Mouse (Mus musculus): ENCODE data around the gene Heatr3. TPM values are rescaled to one million over a fixed set of nuclear protein-coding genes. Genes with fewer than 3 reads are reported as not detected.

The Heatr3 gene
- total and polyA plus RNA-seq, 2 experiments from 2014 or later, result 26.5 to 40.2 TPM

GRCm38 (mm10) chr8:88144041-88144440, 6.4 kb downstream of the Heatr3 start:
- ATAC-seq (no peak), DNase-seq (no peak)
- Histone ChIP-seq H3K9ac (no peak overlapping the region), H3K9me3 (ENCODE audit: low read length) (no peaks in the 10 kb centered on the region), H3K4me1 (ENCODE audit: insufficient read depth) (0 out of 2 replicates have a peak, but pooled peaks cover 6% of the 10 kb centered on the region), H3K27ac (ENCODE audit: low read depth, low read length) (no peak overlapping the region), H3K27me3 (ENCODE audit: insufficient read depth, low read length) (no peaks in the 10 kb centered on the region), H3K4me2 (ENCODE audit: low read depth) (no peak overlapping the region), H3K4me3 (ENCODE audit: low read depth, low read length) (no peak overlapping the region), H3K36me3 (ENCODE audit: insufficient read depth) (peaks cover 56% of the 10 kb centered on the region)
- TF ChIP-seq CTCF (IDR thresholded peaks at IDR 0.05; ENCODE audit: low read depth), result no peak
- WGBS, result 90% methylated on average over 5 of the region's 5 CpGs

GRCm38 (mm10) chr8:88150910-88151371, 13.3 kb downstream of the Heatr3 start:
- Histone ChIP-seq H3K4me1 (ENCODE audit: insufficient read depth) (no peaks in the 10 kb centered on the region), H3K9me3 (ENCODE audit: low read length) (no peaks in the 10 kb centered on the region), H3K27ac (ENCODE audit: low read depth, low read length) (no peak overlapping the region), H3K4me3 (ENCODE audit: low read depth, low read length) (no peak overlapping the region), H3K4me2 (ENCODE audit: low read depth) (no peak overlapping the region), H3K36me3 (ENCODE audit: insufficient read depth) (peaks cover 44% of the 10 kb centered on the region), H3K9ac (no peak overlapping the region), H3K27me3 (ENCODE audit: insufficient read depth, low read length) (no peaks in the 10 kb centered on the region)
- TF ChIP-seq CTCF (IDR thresholded peaks at IDR 0.05; ENCODE audit: low read depth), result no peak
- ATAC-seq, result no peak
- DNase-seq, result no peak
- WGBS, result 93% methylated on average over 6 of the region's 6 CpGs

DNA sequence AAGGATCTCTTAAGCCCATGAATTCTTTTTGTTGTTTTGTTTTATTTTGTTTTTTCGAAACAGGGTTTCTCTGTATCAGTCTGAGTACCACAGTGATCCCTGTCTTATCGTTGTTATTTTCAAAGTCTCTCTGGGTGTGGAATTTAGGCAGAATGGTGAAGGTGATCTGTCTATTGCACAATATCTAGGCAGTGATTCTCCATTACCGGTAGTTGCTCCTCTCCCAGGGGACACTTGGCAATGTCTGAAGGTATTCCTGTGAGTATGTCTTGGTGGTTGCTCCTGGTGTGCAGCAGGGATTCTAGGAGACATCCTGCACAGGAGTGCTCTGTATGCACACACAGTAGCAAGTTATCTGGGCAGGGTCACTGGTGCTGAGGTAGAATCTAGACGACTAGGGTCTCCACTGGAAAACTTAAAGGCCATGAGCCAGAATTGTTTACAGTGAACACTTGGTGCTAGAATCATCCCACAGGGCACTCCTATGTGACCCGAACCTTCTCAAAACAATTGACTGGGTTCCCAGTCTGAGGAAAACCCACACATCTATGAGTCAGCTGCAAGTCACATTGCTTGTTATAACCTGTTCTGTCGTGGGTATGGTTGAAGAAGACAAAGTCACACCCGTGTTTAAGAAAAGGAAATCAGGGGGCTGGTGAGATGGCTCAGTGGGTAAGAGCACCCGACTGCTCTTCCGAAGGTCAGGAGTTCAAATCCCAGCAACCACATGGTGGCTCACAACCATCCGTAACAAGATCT, 22.8 kb downstream of the Heatr3 start:
- Histone ChIP-seq H3K27ac (ENCODE audit: low read depth, low read length) (no peak overlapping the region), H3K4me2 (ENCODE audit: low read depth) (no peak overlapping the region), H3K9ac (no peak overlapping the region), H3K4me3 (ENCODE audit: low read depth, low read length) (no peak overlapping the region), H3K27me3 (ENCODE audit: insufficient read depth, low read length) (no peaks in the 10 kb centered on the region), H3K36me3 (ENCODE audit: insufficient read depth) (peaks cover 70% of the 10 kb centered on the region), H3K4me1 (ENCODE audit: insufficient read depth) (no peaks in the 10 kb centered on the region), H3K9me3 (ENCODE audit: low read length) (no peaks in the 10 kb centered on the region)
- no peak for DNase-seq
- ATAC-seq, result no peak
- no peak for TF ChIP-seq CTCF (IDR thresholded peaks at IDR 0.05; ENCODE audit: low read depth)
- WGBS, result 93% methylated on average over 9 of the region's 10 CpGs

DNA sequence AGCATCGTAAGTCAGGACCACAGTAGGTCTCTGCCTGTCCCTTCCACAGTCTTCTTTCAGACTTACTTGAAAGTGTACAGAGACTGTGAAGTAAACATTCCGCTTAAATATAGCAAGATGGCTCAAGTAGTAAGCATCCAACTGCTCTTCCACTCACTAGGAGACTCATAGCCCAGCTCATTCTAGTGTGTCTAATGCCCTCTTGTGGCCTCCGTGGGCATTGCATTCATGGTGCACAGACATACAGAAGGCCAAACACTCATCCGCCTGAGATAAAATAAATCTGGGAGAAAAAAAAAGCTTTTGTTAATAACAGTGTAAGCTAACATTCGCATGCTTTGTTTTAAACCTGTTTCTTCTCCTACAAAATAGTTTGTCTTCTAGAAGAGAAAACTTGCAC, 23.8 kb downstream of the Heatr3 start:
- 75% methylated on average over 5 of the region's 5 CpGs for WGBS
- H3K27ac ChIP-seq (ENCODE audit: low read depth, low read length), result no peak overlapping the region
- H3K9me3 ChIP-seq (ENCODE audit: low read length), result no peaks in the 10 kb centered on the region
- H3K4me3 ChIP-seq (ENCODE audit: low read depth, low read length), result no peak overlapping the region
- H3K4me2 ChIP-seq (ENCODE audit: low read depth), result no peak overlapping the region
- no peaks in the 10 kb centered on the region for H3K27me3 ChIP-seq (ENCODE audit: insufficient read depth, low read length)
- H3K4me1 ChIP-seq (ENCODE audit: insufficient read depth), result no peaks in the 10 kb centered on the region
- peaks cover 71% of the 10 kb centered on the region for H3K36me3 ChIP-seq (ENCODE audit: insufficient read depth)
- peak; percentile 75 for TF ChIP-seq CTCF (IDR thresholded peaks at IDR 0.05; ENCODE audit: low read depth)
- DNase-seq, result peak; percentile 74
- ATAC-seq, result 0 out of 2 replicates have a peak, but pooled peaks have one; percentile 53
- H3K9ac ChIP-seq, result no peak overlapping the region

GRCm38 (mm10) chr8:88175264-88175663, 37.6 kb downstream of the Heatr3 start:
- no peak overlapping the region for H3K9ac ChIP-seq
- H3K4me2 ChIP-seq (ENCODE audit: low read depth), result no peak overlapping the region
- TF ChIP-seq CTCF (IDR thresholded peaks at IDR 0.05; ENCODE audit: low read depth), result no peak
- no peaks in the 10 kb centered on the region for H3K27me3 ChIP-seq (ENCODE audit: insufficient read depth, low read length)
- DNase-seq, result no peak
- H3K27ac ChIP-seq (ENCODE audit: low read depth, low read length), result no peak overlapping the region
- no peaks in the 10 kb centered on the region for H3K9me3 ChIP-seq (ENCODE audit: low read length)
- peaks cover 13% of the 10 kb centered on the region for H3K36me3 ChIP-seq (ENCODE audit: insufficient read depth)
- no peak overlapping the region for H3K4me3 ChIP-seq (ENCODE audit: low read depth, low read length)
- no peaks in the 10 kb centered on the region for H3K4me1 ChIP-seq (ENCODE audit: insufficient read depth)
- 91% methylated on average over 7 of the region's 7 CpGs for WGBS
- ATAC-seq, result no peak

DNA sequence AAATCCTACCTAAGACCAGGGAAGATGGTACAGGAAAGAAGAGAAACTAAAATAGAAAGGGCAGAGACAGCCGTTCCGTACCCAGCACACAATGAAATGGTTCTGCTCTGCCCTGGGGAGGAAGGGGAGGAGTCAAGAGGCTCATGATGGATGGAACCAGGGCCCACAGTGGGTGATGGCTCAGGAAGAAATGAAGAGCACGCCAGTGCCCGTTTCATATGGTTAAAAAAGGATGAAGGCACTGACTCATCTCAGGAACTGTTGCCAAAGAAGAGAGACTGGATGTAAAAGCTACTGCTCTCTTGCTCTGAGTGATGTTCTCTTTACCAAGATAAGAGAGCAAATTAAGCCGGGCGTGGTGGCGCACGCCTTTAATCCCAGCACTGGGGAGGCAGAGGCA, 39.6 kb downstream of the Heatr3 start:
- 94% methylated on average over 8 of the region's 8 CpGs for WGBS
- ATAC-seq (no peak), DNase-seq (no peak)
- no peak overlapping the region for H3K4me3 ChIP-seq (ENCODE audit: low read depth, low read length)
- H3K9ac ChIP-seq, result no peak overlapping the region
- H3K4me2 ChIP-seq (ENCODE audit: low read depth), result no peak overlapping the region
- peaks cover under 1% of the 10 kb centered on the region; the same call in 1 of the 2 replicates for H3K36me3 ChIP-seq (ENCODE audit: insufficient read depth)
- no peaks in the 10 kb centered on the region for H3K4me1 ChIP-seq (ENCODE audit: insufficient read depth)
- H3K9me3 ChIP-seq (ENCODE audit: low read length), result no peaks in the 10 kb centered on the region
- no peak for TF ChIP-seq CTCF (IDR thresholded peaks at IDR 0.05; ENCODE audit: low read depth)
- no peak overlapping the region for H3K27ac ChIP-seq (ENCODE audit: low read depth, low read length)
- H3K27me3 ChIP-seq (ENCODE audit: insufficient read depth, low read length), result no peaks in the 10 kb centered on the region

DNA sequence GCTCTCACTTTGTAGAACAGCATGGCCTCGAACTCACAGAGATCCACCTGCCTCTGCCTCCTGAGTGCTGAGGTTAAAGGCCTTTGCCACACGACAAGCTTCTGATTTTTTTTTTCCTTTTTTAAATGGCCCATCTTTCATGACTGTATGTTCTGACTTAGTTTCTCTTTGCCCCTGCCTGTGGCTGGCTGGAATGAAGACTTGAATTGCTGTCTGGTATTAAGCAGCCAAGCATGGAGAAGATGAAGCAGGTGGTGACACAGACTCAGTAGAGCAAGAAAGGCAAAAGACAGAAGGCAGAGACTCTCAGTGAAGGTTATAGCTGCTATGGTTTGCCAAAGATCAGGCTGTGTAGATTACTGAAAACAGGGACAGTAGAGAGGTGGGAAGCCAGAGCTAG, 45.5 kb downstream of the Heatr3 start:
- no peak for DNase-seq

More for the DNA sequence above, 45.5 kb downstream of the Heatr3 start:
- ATAC-seq, result no peak
- Histone ChIP-seq H3K4me1 (ENCODE audit: insufficient read depth) (no peaks in the 10 kb centered on the region), H3K4me3 (ENCODE audit: low read depth, low read length) (no peak overlapping the region), H3K27me3 (ENCODE audit: insufficient read depth, low read length) (no peaks in the 10 kb centered on the region), H3K9me3 (ENCODE audit: low read length) (no peaks in the 10 kb centered on the region), H3K4me2 (ENCODE audit: low read depth) (no peak overlapping the region), H3K9ac (no peak overlapping the region), H3K27ac (ENCODE audit: low read depth, low read length) (no peak overlapping the region), H3K36me3 (ENCODE audit: insufficient read depth) (no peaks in the 10 kb centered on the region)
- 87% methylated on average over 2 of the region's 2 CpGs for WGBS
- no peak for TF ChIP-seq CTCF (IDR thresholded peaks at IDR 0.05; ENCODE audit: low read depth)

Data from forebrain, postnatal 0 days (tissue).